Mouse (Mus musculus): ENCODE data around the gene Ccdc163.

GRCm38 (mm10) chr4:116712536-116712935, 4.2 kb downstream of the Ccdc163 start:
- TF ChIP-seq EP300 (IDR thresholded peaks at IDR 0.05; ENCODE audit: low read length): no peak
- no peak for TF ChIP-seq CHD1 (IDR thresholded peaks at IDR 0.05; ENCODE audit: low read depth, low read length)
- TF ChIP-seq TCF12 (IDR thresholded peaks at IDR 0.05; ENCODE audit: low read depth, low read length): no peak
- no peak for TF ChIP-seq NELFE (IDR thresholded peaks at IDR 0.05; ENCODE audit: low read depth, low read length)
- no peak for TF ChIP-seq KAT2A (IDR thresholded peaks at IDR 0.05; ENCODE audit: insufficient replicate concordance, low read length)
- no peak for TF ChIP-seq SMC3 (IDR thresholded peaks at IDR 0.05; ENCODE audit: low read depth, low read length)
- TF ChIP-seq MXI1 (IDR thresholded peaks at IDR 0.05; ENCODE audit: low read depth, low read length): no peak
- TF ChIP-seq ELF1 (IDR thresholded peaks at IDR 0.05; ENCODE audit: low read depth, low read length): no peak
- TF ChIP-seq CTCF (conservative IDR thresholded peaks at IDR 0.05 in 1 of 2, IDR thresholded peaks at IDR 0.05 in 1 of 2; ENCODE audit: low read depth in 2 of 2, low read length in 2 of 2): no peak
- no peak for TF ChIP-seq MAFK (IDR thresholded peaks at IDR 0.05; ENCODE audit: insufficient replicate concordance, low read length)
